Mouse (Mus musculus): Measurements from ENCODE around the gene Ifi206. TPM values are rescaled to one million over a fixed set of nuclear protein-coding genes. Genes with fewer than 3 reads are reported as not detected.

The Ifi206 gene
- polyA plus RNA-seq, 1 experiment from 2014 or later = not detected

DNA sequence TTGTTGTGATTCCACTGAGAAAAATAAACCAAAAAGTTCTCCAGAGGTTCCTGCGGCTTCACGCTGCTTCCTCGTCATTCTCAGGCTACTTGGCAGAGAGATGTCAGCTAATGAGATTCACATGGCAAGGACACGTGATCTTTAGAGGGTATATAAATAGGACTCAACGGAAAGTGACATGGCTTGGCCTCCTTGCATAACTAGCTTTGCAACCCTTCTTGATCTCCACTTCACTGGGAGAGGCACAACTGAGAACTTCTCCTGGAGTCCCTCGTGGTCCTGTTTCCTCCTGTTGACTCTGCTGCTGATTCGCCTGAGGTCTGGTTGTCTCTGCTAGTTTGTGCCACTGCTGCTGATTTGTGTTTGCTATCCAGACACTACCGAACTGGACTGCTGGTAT, 63.5 kb downstream of the Ifi206 start:
- no peak overlapping the region for H3K27ac ChIP-seq (ENCODE audit: low read depth, low read length)
- H3K4me2 ChIP-seq (ENCODE audit: low read depth, low read length) = no peak overlapping the region
- H3K36me3 ChIP-seq (ENCODE audit: control insufficient read depth, insufficient read depth, low read length) = no peaks in the 10 kb centered on the region
- H3K27me3 ChIP-seq (ENCODE audit: control insufficient read depth, insufficient read depth, low read length) = no peaks in the 10 kb centered on the region
- H3K9ac ChIP-seq (replicated peaks; ENCODE audit: low read depth, low read length) = no peak overlapping the region
- WGBS = 92% methylated on average over 8 of the region's 8 CpGs
- H3K9me3 ChIP-seq (ENCODE audit: control insufficient read depth, low read length) = no peaks in the 10 kb centered on the region
- H3K4me1 ChIP-seq (ENCODE audit: control insufficient read depth, insufficient read depth, low read length) = no peaks in the 10 kb centered on the region
- H3K4me3 ChIP-seq (ENCODE audit: low read depth, low read length) = no peak overlapping the region
- ATAC-seq (ENCODE audit: low read depth) = no peak

- 79% methylated on average over 2 of the region's 2 CpGs for WGBS
- H3K9ac ChIP-seq (replicated peaks; ENCODE audit: low read depth, low read length) = no peak overlapping the region
- no peak for ATAC-seq (ENCODE audit: low read depth)
- H3K27me3 ChIP-seq (ENCODE audit: control insufficient read depth, insufficient read depth, low read length) = no peaks in the 10 kb centered on the region
- no peaks in the 10 kb centered on the region for H3K4me1 ChIP-seq (ENCODE audit: control insufficient read depth, insufficient read depth, low read length)
- H3K4me3 ChIP-seq (ENCODE audit: low read depth, low read length) = no peak overlapping the region
- no peak overlapping the region for H3K27ac ChIP-seq (ENCODE audit: low read depth, low read length)
- H3K9me3 ChIP-seq (ENCODE audit: control insufficient read depth, low read length) = no peaks in the 10 kb centered on the region
- no peak overlapping the region for H3K4me2 ChIP-seq (ENCODE audit: low read depth, low read length)
- no peaks in the 10 kb centered on the region for H3K36me3 ChIP-seq (ENCODE audit: control insufficient read depth, insufficient read depth, low read length)
Measured at GRCm38 (mm10) chr1:173426345-173426744, 64.5 kb downstream of the Ifi206 start.

- Histone ChIP-seq H3K4me3 (ENCODE audit: low read depth, low read length) (no peak overlapping the region), H3K9ac (replicated peaks; ENCODE audit: low read depth, low read length) (no peak overlapping the region), H3K4me1 (ENCODE audit: control insufficient read depth, insufficient read depth, low read length) (no peaks in the 10 kb centered on the region), H3K9me3 (ENCODE audit: control insufficient read depth, low read length) (no peaks in the 10 kb centered on the region), H3K27me3 (ENCODE audit: control insufficient read depth, insufficient read depth, low read length) (no peaks in the 10 kb centered on the region), H3K4me2 (ENCODE audit: low read depth, low read length) (no peak overlapping the region), H3K36me3 (ENCODE audit: control insufficient read depth, insufficient read depth, low read length) (no peaks in the 10 kb centered on the region), H3K27ac (ENCODE audit: low read depth, low read length) (no peak overlapping the region)
- 80% methylated on average over 6 of the region's 6 CpGs for WGBS
- ATAC-seq (ENCODE audit: low read depth) = no peak
Measured at GRCm38 (mm10) chr1:173420374-173420773, 70.5 kb downstream of the Ifi206 start.

DNA sequence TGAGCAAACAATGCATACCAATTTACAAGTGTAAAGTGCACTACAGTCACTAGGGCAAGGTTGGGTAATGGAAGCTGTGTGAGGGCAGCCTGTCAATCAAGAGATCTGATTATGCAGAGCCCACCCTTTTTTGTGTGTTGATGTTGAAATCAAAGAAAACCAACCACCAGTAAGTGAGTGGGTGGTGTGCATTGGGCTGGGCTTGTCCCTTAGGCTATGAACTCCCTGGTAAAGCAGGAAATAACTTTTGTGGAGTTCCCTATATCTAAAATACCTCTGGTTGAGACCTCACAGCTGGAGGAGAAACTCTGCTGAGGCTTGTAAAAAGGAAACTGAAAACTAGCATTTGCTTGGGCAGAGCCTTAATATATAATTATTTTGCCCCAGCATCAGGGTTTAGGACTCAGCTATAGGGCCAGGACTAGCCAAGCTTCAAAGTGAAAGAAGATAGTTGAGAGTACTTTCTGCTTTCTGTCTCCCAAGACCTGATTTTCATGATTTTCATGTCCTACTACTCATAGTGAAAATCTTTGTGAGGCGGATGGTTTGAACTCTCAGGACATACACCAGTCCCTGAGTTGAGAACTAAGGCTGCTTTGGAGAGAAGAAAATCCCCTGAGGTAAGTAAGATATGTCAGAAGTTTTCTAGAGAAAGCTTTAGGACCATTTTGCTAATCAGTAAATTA, 71.8 kb downstream of the Ifi206 start:
- 82% methylated on average over 1 of the region's 1 CpGs for WGBS
- Histone ChIP-seq H3K27ac (ENCODE audit: low read depth, low read length) (no peak overlapping the region), H3K4me1 (ENCODE audit: control insufficient read depth, insufficient read depth, low read length) (no peaks in the 10 kb centered on the region), H3K36me3 (ENCODE audit: control insufficient read depth, insufficient read depth, low read length) (no peaks in the 10 kb centered on the region), H3K4me3 (ENCODE audit: low read depth, low read length) (no peak overlapping the region), H3K27me3 (ENCODE audit: control insufficient read depth, insufficient read depth, low read length) (no peaks in the 10 kb centered on the region), H3K9me3 (ENCODE audit: control insufficient read depth, low read length) (no peaks in the 10 kb centered on the region), H3K9ac (replicated peaks; ENCODE audit: low read depth, low read length) (no peak overlapping the region), H3K4me2 (ENCODE audit: low read depth, low read length) (no peak overlapping the region)
- no peak for ATAC-seq (ENCODE audit: low read depth)

DNA sequence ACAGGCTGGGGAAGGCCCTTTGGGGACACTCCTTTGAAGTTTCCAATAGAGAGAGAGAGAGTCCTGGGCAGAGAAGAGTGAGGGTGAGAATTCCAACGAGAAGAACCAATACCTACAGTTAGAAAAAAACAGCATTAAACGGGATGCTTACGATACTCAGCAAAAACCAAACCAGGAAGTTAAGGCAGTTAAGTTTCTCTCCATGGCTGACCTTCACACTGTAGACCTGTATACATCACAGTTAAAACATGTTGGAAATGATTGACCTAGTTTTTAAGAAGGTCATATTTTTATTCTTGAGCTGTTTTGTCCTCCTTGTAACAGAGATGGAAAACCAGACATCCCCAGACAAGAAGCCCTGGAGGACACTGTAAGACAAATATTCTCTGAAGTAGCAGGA, 72.3 kb downstream of the Ifi206 start:
- H3K36me3 ChIP-seq (ENCODE audit: control insufficient read depth, insufficient read depth, low read length) = no peaks in the 10 kb centered on the region
- H3K27me3 ChIP-seq (ENCODE audit: control insufficient read depth, insufficient read depth, low read length) = no peaks in the 10 kb centered on the region
- 78% methylated on average over 3 of the region's 3 CpGs for WGBS
- H3K4me2 ChIP-seq (ENCODE audit: low read depth, low read length) = no peak overlapping the region
- H3K4me3 ChIP-seq (ENCODE audit: low read depth, low read length) = no peak overlapping the region
- no peak for ATAC-seq (ENCODE audit: low read depth)
- no peaks in the 10 kb centered on the region for H3K4me1 ChIP-seq (ENCODE audit: control insufficient read depth, insufficient read depth, low read length)
- H3K9ac ChIP-seq (replicated peaks; ENCODE audit: low read depth, low read length) = no peak overlapping the region
- H3K9me3 ChIP-seq (ENCODE audit: control insufficient read depth, low read length) = no peaks in the 10 kb centered on the region
- no peak overlapping the region for H3K27ac ChIP-seq (ENCODE audit: low read depth, low read length)

Small RNA genes within 50 kb of the gene (microRNA-seq; reads per million reads assigned to microRNA genes)
- gene Gm44481 = not detected

Other genes starting within 250 kb of the Ifi206 start
- not detected in 2 replicates for gene Olfr418, start 225.0 kb downstream of the Ifi206 start, polyA plus RNA-seq (2014; fragmentation: Nextera tagmentation; extraction: Ambion mirVana)
- not detected in 2 replicates for gene Mptx2, start 213.3 kb downstream of the Ifi206 start, polyA plus RNA-seq (2014; fragmentation: Nextera tagmentation; extraction: Ambion mirVana)
- 34.4 and 35.6 TPM in 2 replicates for gene Ackr1, start 157.3 kb downstream of the Ifi206 start, polyA plus RNA-seq (2014; fragmentation: Nextera tagmentation; extraction: Ambion mirVana)
- 1.1 and 2.7 TPM in 2 replicates for gene Aim2, start 140.2 kb downstream of the Ifi206 start, polyA plus RNA-seq (2014; fragmentation: Nextera tagmentation; extraction: Ambion mirVana)
- 151 and 174 TPM in 2 replicates for gene Cadm3, start 123.3 kb downstream of the Ifi206 start, polyA plus RNA-seq (2014; fragmentation: Nextera tagmentation; extraction: Ambion mirVana)
- gene Ifi214, start 44.9 kb upstream of the Ifi206 start, polyA plus RNA-seq (2014; fragmentation: Nextera tagmentation; extraction: Ambion mirVana) = not detected in 2 replicates
- gene Ifi213, start 108.2 kb upstream of the Ifi206 start, polyA plus RNA-seq (2014; fragmentation: Nextera tagmentation; extraction: Ambion mirVana) = not detected in 2 replicates
- gene Ifi209, start 139.9 kb upstream of the Ifi206 start, polyA plus RNA-seq (2014; fragmentation: Nextera tagmentation; extraction: Ambion mirVana) = not detected in 2 replicates
- not detected in 2 replicates for gene Ifi208, start 182.6 kb upstream of the Ifi206 start, polyA plus RNA-seq (2014; fragmentation: Nextera tagmentation; extraction: Ambion mirVana)

Measured in neural tube, embryonic 14.5 days (tissue).